Mouse (Mus musculus) small intestine, adult 2 months (tissue): ENCODE measurements around the gene Krt35.

Experiments used
- CTCF ChIP-seq: fragments of 200-500 bp; IDR thresholded peaks from 2 replicates; pipeline ENCODE4 v1.5.1; 2012; ENCODE audit warnings: low read depth, mild to moderate bottlenecking, control low read depth, inconsistent platforms, low read length, moderate library complexity, mixed read lengths; ENCODE audit not compliant: insufficient replicate concordance, insufficient read length; ENCODE audit errors: extremely low read depth
- POLR2A ChIP-seq: fragments of 200-500 bp; IDR thresholded peaks from 2 replicates; pipeline ENCODE4 v1.6.1; 2012; ENCODE audit warnings: low read depth, mild to moderate bottlenecking, control low read depth, inconsistent platforms, low read length, moderate library complexity

DNA sequence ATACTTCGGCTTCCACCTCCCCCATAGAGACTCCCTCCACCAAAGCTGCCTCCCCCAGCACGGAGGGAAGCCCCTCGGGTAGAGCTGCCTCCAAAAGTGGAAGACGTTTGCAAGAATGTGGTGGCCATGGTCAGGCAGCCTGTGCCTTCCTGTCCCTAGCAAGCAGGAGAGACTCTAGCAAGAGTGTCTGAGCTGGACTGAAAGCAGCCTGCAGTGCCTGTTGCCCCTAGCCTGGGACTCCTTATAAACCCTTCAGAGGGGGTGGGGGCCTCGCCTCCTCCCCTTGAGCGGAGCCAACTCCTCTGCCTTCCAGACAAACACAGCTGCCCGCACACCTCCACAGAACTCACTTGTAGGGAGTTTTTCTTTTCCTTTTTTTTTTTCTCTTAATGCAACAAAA is 39.7 kb upstream of the Krt35 start, which contains the start of gene Krt15:
- TF ChIP-seq CTCF (no peak), POLR2A (no peak)
